Mouse (Mus musculus) myocyte (in vitro differentiated cells): ENCODE data around the gene Plcb1.

Experiments
- E2F4 ChIP-seq: IDR thresholded peaks from one replicate; pipeline ENCODE4 v1.6.1; 2011; ENCODE audit warnings: mild to moderate bottlenecking, control low read depth, moderate library complexity; ENCODE audit not compliant: insufficient read depth
- MAX ChIP-seq: IDR thresholded peaks from one replicate; pipeline ENCODE4 v1.6.1; 2011; ENCODE audit warnings: low read depth, mild to moderate bottlenecking, control low read depth
- MYOD1 ChIP-seq, 3 experiments: IDR thresholded peaks; one replicate each; pipeline ENCODE4 v1.6.1; 2011; ENCODE audit warnings: control low read depth in 2 of 3, low read depth in 2 of 3, mild to moderate bottlenecking in 2 of 3, moderate library complexity in 1 of 3; ENCODE audit not compliant: insufficient read length in 2 of 3, control insufficient read depth in 1 of 3
- MYOG ChIP-seq, 3 experiments: IDR thresholded peaks; one replicate each; pipeline ENCODE4 v1.6.1; 2011; ENCODE audit warnings: control low read depth in 2 of 3, low read depth in 2 of 3, mild to moderate bottlenecking in 2 of 3; ENCODE audit not compliant: insufficient read length in 2 of 3, control insufficient read depth in 1 of 3, insufficient read depth in 1 of 3
- POLR2A ChIP-seq: IDR thresholded peaks from one replicate; pipeline ENCODE4 v1.6.1; 2011; ENCODE audit warnings: low read depth, mild to moderate bottlenecking, control low read depth, moderate library complexity; ENCODE audit not compliant: insufficient read length
- POLR2AphosphoS2 ChIP-seq: IDR thresholded peaks from one replicate; pipeline ENCODE4 v1.6.1; 2011; ENCODE audit warnings: low read depth, control low read depth; ENCODE audit not compliant: insufficient read length
- SRF ChIP-seq: IDR thresholded peaks from one replicate; pipeline ENCODE4 v1.6.1; 2011; ENCODE audit warnings: low read depth; ENCODE audit not compliant: control insufficient read depth, insufficient read length
- TCF12 ChIP-seq: IDR thresholded peaks from one replicate; pipeline ENCODE4 v1.6.1; 2011; ENCODE audit warnings: mild to moderate bottlenecking, control low read depth; ENCODE audit not compliant: poor library complexity, insufficient read depth, severe bottlenecking

- TF ChIP-seq POLR2AphosphoS2 = no peak
- TF ChIP-seq POLR2A = no peak
- TF ChIP-seq MAX = no peak
- TF ChIP-seq E2F4 = no peak
- no peak for TF ChIP-seq MYOD1 (IDR thresholded peaks at IDR 0.05; ENCODE audit: control insufficient read depth in 1 of 3, insufficient read length in 2 of 3, low read depth in 2 of 3)
- TF ChIP-seq MYOG (IDR thresholded peaks at IDR 0.05; ENCODE audit: control insufficient read depth in 1 of 3, insufficient read depth in 1 of 3, insufficient read length in 2 of 3, low read depth in 2 of 3) = no peak
- TF ChIP-seq SRF = no peak
- no peak for TF ChIP-seq TCF12
These were observed 401.8 kb downstream of the Plcb1 start for GRCm38 (mm10) chr2:135187659-135188058.
